Mouse (Mus musculus) heart, postnatal 0 days (tissue): ENCODE results near the gene Atf6b.

Source experiments
- CTCF ChIP-seq: IDR thresholded peaks from 2 replicates; pipeline ENCODE4 v1.5.1; 2016; ENCODE audit warnings: antibody characterized with exemption, control low read depth, low read depth
- EP300 ChIP-seq: IDR thresholded peaks from 2 replicates; pipeline ENCODE4 v1.6.1; 2016; ENCODE audit warnings: antibody characterized with exemption, low read depth

- TF ChIP-seq CTCF (no peak), EP300 (no peak)
These were observed 52.8 kb downstream of the Atf6b start for GRCm38 (mm10) chr17:34699575-34700408.
